Mouse (Mus musculus) kidney, postnatal 0 days (tissue): ENCODE data around the gene AI837181. TPM values are rescaled to one million over a fixed set of nuclear protein-coding genes. Genes with fewer than 3 reads are reported as not detected.

Experiments
- ATAC-seq: fragments of 200-750 bp; cut with Nextera tagmentation; replicated peaks from 2 replicates; pipeline ENCODE4 v1.8.0; 2017; ENCODE audit warnings: low read depth, moderate number of reproducible peaks, moderate TSS enrichment, moderate library complexity; ENCODE audit not compliant: low FRiP score
- DNase-seq: peaks from one replicate; pipeline ENCODE4 v3.0.0-alpha.2; 2016; ENCODE audit warnings: low spot score
- H3K27ac ChIP-seq: fragments of 300-500 bp; sonication (generic); 2 replicates; pipeline ENCODE4 v1.5.1; 2014; ENCODE audit warnings: mild to moderate bottlenecking
- H3K27me3 ChIP-seq: fragments of 300-500 bp; sonication (generic); 2 replicates; pipeline ENCODE4 v1.6.1; 2014; ENCODE audit warnings: low read length, mixed read lengths; ENCODE audit not compliant: insufficient read depth
- H3K36me3 ChIP-seq: fragments of 300-500 bp; sonication (generic); 2 replicates; pipeline ENCODE4 v1.6.1; 2014; ENCODE audit warnings: low read length, mixed read lengths; ENCODE audit not compliant: insufficient read depth
- H3K4me1 ChIP-seq: fragments of 300-500 bp; sonication (generic); replicated peaks from 2 replicates; pipeline ENCODE4 v1.6.1; 2014; ENCODE audit warnings: antibody characterized with exemption, low read length, mixed read lengths; ENCODE audit not compliant: insufficient read depth
- H3K4me2 ChIP-seq: fragments of 300-500 bp; sonication (generic); 2 replicates; pipeline ENCODE4 v1.6.1; 2014; ENCODE audit warnings: mild to moderate bottlenecking, low read length, moderate library complexity, mixed read lengths
- H3K4me3 ChIP-seq: fragments of 300-500 bp; sonication (generic); replicated peaks from 2 replicates; pipeline ENCODE4 v1.5.1; 2014; ENCODE audit warnings: low read depth, low read length
- H3K9ac ChIP-seq: fragments of 300-500 bp; sonication (generic); 2 replicates; pipeline ENCODE4 v1.6.1; 2014; ENCODE audit warnings: low read depth, low read length
- H3K9me3 ChIP-seq: fragments of 300-500 bp; sonication (generic); replicated peaks from 2 replicates; pipeline ENCODE4 v1.6.1; 2016; ENCODE audit warnings: low read length, inconsistent platforms, mixed read lengths
- CTCF ChIP-seq: IDR thresholded peaks from 2 replicates; pipeline ENCODE4 v1.5.1; 2016; ENCODE audit warnings: antibody characterized with exemption, low read depth, mild to moderate bottlenecking, moderate library complexity
- WGBS: fragments of 180-500 bp; shearing (Covaris S2); extraction: QIAGEN DNeasy Blood & Tissue Kit; methylation state at CpG from one replicate; pipeline ENCODE4 v1.1.7; 2014; 5-methylcytosine and 5-hydroxymethylcytosine counted together
- polyA plus RNA-seq: library from polyadenylated mRNA; unstranded; fragments of >200 nt; fragmentation: Nextera tagmentation; extraction: Ambion mirVana; gene quantifications from 2 replicates; pipeline ENCODE4 v1.2.1, GENCODE M21; 2015

The AI837181 gene
- 55.7 and 55.8 TPM in 2 replicates for polyA plus RNA-seq

- ATAC-seq (peak; percentile 85), DNase-seq (peak; percentile 99)
- Histone ChIP-seq H3K27ac (peak within 1 kb of the TSS; percentile 92), H3K36me3 (peaks cover 23% of the 10 kb centered on the region; the same call in 1 of the 2 replicates), H3K4me2 (peak within 1 kb of the TSS; percentile 78), H3K9ac (peak within 1 kb of the TSS; percentile 85), H3K4me3 (peak within 1 kb of the TSS; percentile 67), H3K9me3 (no peaks in the 10 kb centered on the region), H3K27me3 (no peaks in the 10 kb centered on the region), H3K4me1 (peaks cover 30% of the 10 kb centered on the region)
- no peak for TF ChIP-seq CTCF
- WGBS, result under 1% methylated on average over 62 of the region's 87 CpGs
Observed at GRCm38 (mm10) chr19:5424782-5425741, at the start of gene AI837181, which contains the start of gene Drap1. Gene AI837181 (plus strand): TSS chr19:5425144. Gene Drap1 (minus strand): TSS chr19:5424979.

- no peak for TF ChIP-seq CTCF
- Histone ChIP-seq H3K9ac (no peak overlapping the region), H3K4me1 (no peaks in the 10 kb centered on the region), H3K4me3 (no peak overlapping the region), H3K27me3 (no peaks in the 10 kb centered on the region), H3K27ac (no peak overlapping the region), H3K9me3 (no peaks in the 10 kb centered on the region), H3K36me3 (peaks cover 48% of the 10 kb centered on the region), H3K4me2 (no peak overlapping the region)
- ATAC-seq (no peak), DNase-seq (no peak)
- 86% methylated on average over 1 of the region's 1 CpGs for WGBS
Observed at GRCm38 (mm10) chr19:5377446-5377845, 47.5 kb upstream of the AI837181 start.

DNA sequence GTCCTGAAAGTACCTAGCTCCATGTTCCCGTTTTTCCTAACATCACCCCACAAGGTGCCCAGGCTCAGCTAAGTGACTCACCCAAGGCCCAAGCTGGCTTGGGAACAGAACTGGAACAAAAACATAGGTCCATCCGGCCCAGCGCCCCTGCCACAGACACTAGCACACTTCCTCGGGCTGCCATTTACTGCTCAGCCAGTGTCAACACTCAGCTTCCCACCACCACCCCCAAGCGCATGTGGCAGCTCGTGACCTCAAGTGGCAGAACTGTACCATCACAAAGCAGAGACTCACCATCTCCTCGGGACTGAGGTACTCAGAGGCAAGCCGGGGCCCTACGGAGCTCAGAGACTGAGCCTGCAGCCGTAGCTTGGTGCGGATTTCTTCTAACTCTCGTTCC, 41.6 kb upstream of the AI837181 start:
- DNase-seq, result no peak
- Histone ChIP-seq H3K4me2 (no peak overlapping the region), H3K4me1 (0 out of 2 replicates have a peak, but pooled peaks cover 4% of the 10 kb centered on the region), H3K36me3 (peaks cover 72% of the 10 kb centered on the region), H3K9ac (no peak overlapping the region), H3K4me3 (no peak overlapping the region), H3K27ac (no peak overlapping the region), H3K9me3 (no peaks in the 10 kb centered on the region), H3K27me3 (no peaks in the 10 kb centered on the region)
- no peak for ATAC-seq
- TF ChIP-seq CTCF, result no peak
- WGBS, result 95% methylated on average over 12 of the region's 12 CpGs

- 0 out of 2 replicates have a peak, but pooled peaks cover 4% of the 10 kb centered on the region for H3K4me1 ChIP-seq
- no peak overlapping the region for H3K9ac ChIP-seq
- ATAC-seq (no peak), DNase-seq (no peak)
- H3K27me3 ChIP-seq, result no peaks in the 10 kb centered on the region
- H3K36me3 ChIP-seq, result peaks cover 60% of the 10 kb centered on the region
- no peak for TF ChIP-seq CTCF
- 90% methylated on average over 8 of the region's 8 CpGs for WGBS
- no peaks in the 10 kb centered on the region for H3K9me3 ChIP-seq
- H3K4me2 ChIP-seq, result no peak overlapping the region
- H3K27ac ChIP-seq, result no peak overlapping the region
- H3K4me3 ChIP-seq, result no peak overlapping the region
Observed at GRCm38 (mm10) chr19:5384715-5385114, 40.2 kb upstream of the AI837181 start.

GRCm38 (mm10) chr19:5388011-5388441, 36.9 kb upstream of the AI837181 start:
- Histone ChIP-seq H3K36me3 (peaks cover 27% of the 10 kb centered on the region), H3K4me2 (peak overlapping the region; percentile 62), H3K9me3 (no peaks in the 10 kb centered on the region), H3K4me1 (peaks cover 7% of the 10 kb centered on the region; the same call in 1 of the 2 replicates), H3K27me3 (no peaks in the 10 kb centered on the region), H3K9ac (peak overlapping the region; percentile 98), H3K4me3 (peak overlapping the region; percentile 94), H3K27ac (peak overlapping the region; percentile 90)
- TF ChIP-seq CTCF, result no peak
- WGBS, result under 1% methylated on average over 42 of the region's 43 CpGs
- peak; percentile 65 for ATAC-seq
- DNase-seq, result peak; percentile 25

DNA sequence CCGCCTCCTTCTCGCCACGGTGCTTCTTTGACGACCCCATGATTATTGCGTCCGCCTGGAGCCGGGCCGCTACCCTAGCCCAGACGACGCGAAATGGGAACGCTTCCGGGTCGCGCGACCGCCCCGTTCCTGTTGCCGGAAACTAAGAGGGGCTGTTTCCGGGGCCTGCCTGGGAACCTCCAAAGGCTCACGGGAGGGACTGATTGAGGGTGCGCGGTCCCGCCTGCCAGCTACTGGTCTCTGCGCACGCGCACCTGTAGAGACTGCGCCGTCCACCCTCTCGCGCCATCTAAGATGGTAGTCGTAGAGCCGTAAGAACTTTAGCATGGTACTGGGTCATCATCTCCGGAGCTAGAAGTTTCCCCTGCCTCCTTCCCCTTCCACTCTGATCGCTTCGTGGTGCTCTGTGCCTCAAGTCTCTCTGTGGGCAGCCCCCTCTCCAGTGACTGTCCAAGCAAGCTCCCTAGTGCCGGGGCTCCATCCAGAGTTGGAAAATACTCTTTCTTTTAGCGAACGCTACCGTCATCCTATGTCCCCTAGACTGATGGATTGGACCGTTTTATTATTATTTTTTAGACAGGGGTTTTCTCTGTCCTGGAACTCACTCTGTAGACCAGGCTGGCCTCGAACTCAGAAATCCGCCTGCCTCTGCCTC, 36.2 kb upstream of the AI837181 start, which contains the start of gene Sart1:
Sart1 (minus strand) TSS at position 116 of the 655 bp plus-strand sequence.
- H3K36me3 ChIP-seq, result peaks cover 20% of the 10 kb centered on the region
- H3K27me3 ChIP-seq, result no peaks in the 10 kb centered on the region
- H3K4me3 ChIP-seq, result peak within 1 kb of the TSS; percentile 94
- H3K9me3 ChIP-seq, result no peaks in the 10 kb centered on the region
- H3K4me1 ChIP-seq, result peaks cover 7% of the 10 kb centered on the region; the same call in 1 of the 2 replicates
- peak within 1 kb of the TSS; percentile 98 for H3K9ac ChIP-seq
- ATAC-seq, result peak; percentile 94
- H3K4me2 ChIP-seq, result peak within 1 kb of the TSS; percentile 62
- DNase-seq, result peak; percentile 99
- peak within 1 kb of the TSS; percentile 90 for H3K27ac ChIP-seq
- 2% methylated on average over 43 of the region's 43 CpGs for WGBS
- no peak for TF ChIP-seq CTCF
